Mouse (Mus musculus) erythroblast, embryonic 14.5 days (primary cell): ENCODE data around the gene Grk4.

Experiments
- GATA1 ChIP-seq: IDR thresholded peaks from 2 replicates; pipeline ENCODE4 v1.6.1; 2012; ENCODE audit warnings: low read length, inconsistent platforms, mixed read lengths
- TAL1 ChIP-seq: IDR thresholded peaks from 3 replicates; pipeline ENCODE4 v1.6.1; 2012; ENCODE audit warnings: low read length, inconsistent platforms, mixed read lengths

DNA sequence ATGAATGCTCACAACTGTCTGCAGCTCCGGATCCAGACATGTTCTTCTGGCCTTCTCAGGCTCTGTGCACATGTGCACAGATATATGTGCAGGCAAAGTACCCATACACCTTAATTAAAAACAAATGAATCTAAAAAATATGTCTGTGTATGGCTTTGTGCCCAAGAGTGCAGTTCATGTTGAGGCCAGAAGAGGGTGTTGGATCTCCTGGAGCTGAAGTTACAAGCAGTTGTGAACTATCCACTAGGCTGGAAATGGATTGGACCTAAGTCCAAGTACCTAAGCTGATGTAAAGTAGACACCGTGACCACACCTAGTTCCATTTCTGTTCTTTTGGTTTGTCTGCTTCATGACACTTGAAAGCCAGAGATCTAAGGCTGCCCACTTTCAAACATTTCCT lies 9.3 kb downstream of the Grk4 start:
- TF ChIP-seq GATA1 (no peak), TAL1 (no peak)
